Mouse (Mus musculus): ENCODE measurements at regions not wholly inside any gene's neighbourhood (a gene's known extent, or its start where the extent isn't known, plus 50 kb on each side); places are given as distances from the start of the nearest gene placed in this dataset.

DNA sequence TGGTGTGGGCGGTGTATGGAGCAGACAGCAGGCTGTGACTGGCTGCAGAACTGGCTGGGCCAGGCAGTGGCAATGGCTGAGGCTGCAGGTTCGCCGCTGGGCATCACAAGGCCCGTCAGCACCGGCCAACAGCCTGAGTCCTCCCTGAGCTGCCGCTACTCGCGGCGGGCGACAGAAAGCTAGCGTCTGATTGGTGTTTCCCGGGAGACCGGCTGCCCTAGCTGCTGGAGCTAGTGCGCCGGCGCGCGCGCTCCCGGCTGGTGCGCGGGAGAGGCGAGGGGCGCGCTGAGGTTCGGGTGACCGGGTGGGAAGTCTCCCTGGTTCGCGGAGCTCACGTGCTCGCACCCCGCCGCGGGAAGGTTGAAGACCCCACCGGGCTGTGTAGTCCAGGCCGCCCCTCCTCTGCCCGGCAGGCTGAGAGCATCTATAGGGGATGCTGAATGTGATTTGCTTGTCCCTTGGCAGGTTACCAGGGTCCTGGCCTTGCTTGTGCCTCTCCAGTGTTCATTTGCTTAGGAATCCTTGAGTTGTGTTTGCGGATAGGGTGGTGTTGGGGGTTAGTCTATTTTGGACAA is 241.2 kb downstream of the Mef2c start:
- TF ChIP-seq ZNF384 (IDR thresholded peaks at IDR 0.05; ENCODE audit: low read depth, low read length) (no peak), ZC3H11A (IDR thresholded peaks at IDR 0.05; ENCODE audit: borderline replicate concordance, low read depth, low read length) (no peak)
